In genomic region chr12:105875112-105875511, GRCm38 (mm10) we compare ENCODE assay signal across 10 mouse cellular contexts.
DNase-seq lines count a peak whose midpoint lies in the region; ATAC-seq and TF ChIP-seq lines count a peak whose summit lies in the region.
"Had no signal": no experiment of that assay in that cellular context is flagged by ENCODE, and none has a peak within 500 bp of the region (broad histone marks: within the 10 kb centered on the region; RNA-seq: fewer than 3 reads in every experiment).

No protein-coding gene starts in this region.

- WGBS in heart, embryonic 13.5 days = 11% methylated on average over 17 of the region's 17 CpGs
- 3% methylated on average over 17 of the region's 17 CpGs for WGBS in forebrain, embryonic 15.5 days
- WGBS in midbrain, embryonic 15.5 days = 2% methylated on average over 17 of the region's 17 CpGs

- H3K4me2 ChIP-seq in heart, embryonic 13.5 days = peak overlapping the region; percentile 56
- H3K4me2 ChIP-seq in forebrain, embryonic 15.5 days (replicated peaks) = peak overlapping the region; percentile 6; the same call in 1 of the 2 replicates
- H3K4me2 ChIP-seq in midbrain, embryonic 15.5 days = peak overlapping the region; percentile 35
- H3K4me2 ChIP-seq: intestine, embryonic 15.5 days had no signal

- peak overlapping the region; percentile 24; the same call in 1 of the 2 replicates for H3K4me3 ChIP-seq in heart, embryonic 13.5 days
- no peak overlapping the region for H3K4me3 ChIP-seq in forebrain, embryonic 15.5 days
- H3K4me3 ChIP-seq in midbrain, embryonic 15.5 days = no peak overlapping the region
- no peak overlapping the region for H3K4me3 ChIP-seq in left cerebral cortex, adult 2 months
- H3K4me3 ChIP-seq: intestine, embryonic 15.5 days had no signal

- H3K27me3 ChIP-seq in heart, embryonic 13.5 days (replicated peaks) = peaks cover 38% of the 10 kb centered on the region
- H3K27me3 ChIP-seq in forebrain, embryonic 15.5 days = no peaks in the 10 kb centered on the region
- H3K27me3 ChIP-seq in midbrain, embryonic 15.5 days (replicated peaks) = peaks cover 20% of the 10 kb centered on the region

- no peak overlapping the region for H3K27ac ChIP-seq in heart, embryonic 13.5 days (replicated peaks)
- peak overlapping the region; percentile 91 for H3K27ac ChIP-seq in forebrain, embryonic 15.5 days (replicated peaks)
- no peak overlapping the region for H3K27ac ChIP-seq in midbrain, embryonic 15.5 days
- no peak overlapping the region for H3K27ac ChIP-seq in left cerebral cortex, adult 2 months
- H3K27ac ChIP-seq: intestine, embryonic 15.5 days had no signal

- intact Hi-C loops in left cerebral cortex, adult 2 months (cut with DNase I) = no loop called here
- intact Hi-C loops in left cerebral cortex, postnatal 25 days (cut with DNase I) = no loop called here

- TF ChIP-seq CTCF in left cerebral cortex, adult 2 months (IDR thresholded peaks at IDR 0.05) = no peak

- ATAC-seq in heart, embryonic 13.5 days (ENCODE audit: extremely low read depth, insufficient number of reproducible peaks, low FRiP score, low TSS enrichment) = no peak
- peak; percentile 91 for ATAC-seq in forebrain, embryonic 15.5 days (replicated peaks)
- ATAC-seq in midbrain, embryonic 15.5 days (replicated peaks) = peak; percentile 90
- ATAC-seq: intestine, embryonic 15.5 days had no signal

- no peak for DNase-seq in heart, postnatal 4 days
- peak; percentile 19 to 25 for DNase-seq in cerebellum, adult 18-20 months
- no peak for DNase-seq in B cell, adult 2 months
- DNase-seq in left cerebral cortex, adult 2 months (ENCODE audit: extremely low spot score in 1 of 2, low spot score in 2 of 2) = no peak
- no peak for DNase-seq in left cerebral cortex, postnatal 25 days (ENCODE audit: low spot score in 2 of 2)
- DNase-seq: lung, postnatal 4 days had no signal

- H3K9ac ChIP-seq in heart, embryonic 13.5 days = no peak overlapping the region
- H3K9ac ChIP-seq in forebrain, embryonic 15.5 days (replicated peaks) = no peak overlapping the region
- H3K9ac ChIP-seq in midbrain, embryonic 15.5 days = no peak overlapping the region
- H3K9ac ChIP-seq: intestine, embryonic 15.5 days had no signal

- no peaks in the 10 kb centered on the region for H3K9me3 ChIP-seq in heart, embryonic 13.5 days
- H3K9me3 ChIP-seq in forebrain, embryonic 15.5 days = no peaks in the 10 kb centered on the region
- peaks cover 5% of the 10 kb centered on the region; the same call in 1 of the 2 replicates for H3K9me3 ChIP-seq in midbrain, embryonic 15.5 days
- H3K9me3 ChIP-seq: intestine, embryonic 15.5 days had no signal

- H3K36me3 ChIP-seq in heart, embryonic 13.5 days = no peaks in the 10 kb centered on the region
- H3K36me3 ChIP-seq in forebrain, embryonic 15.5 days = no peaks in the 10 kb centered on the region
- no peaks in the 10 kb centered on the region for H3K36me3 ChIP-seq in midbrain, embryonic 15.5 days (replicated peaks)
- H3K36me3 ChIP-seq: intestine, embryonic 15.5 days had no signal

- H3K4me1 ChIP-seq in heart, embryonic 13.5 days = peaks cover 3% of the 10 kb centered on the region; the same call in 1 of the 2 replicates
- H3K4me1 ChIP-seq in forebrain, embryonic 15.5 days = peaks cover 32% of the 10 kb centered on the region
- H3K4me1 ChIP-seq in midbrain, embryonic 15.5 days = peaks cover 16% of the 10 kb centered on the region
- H3K4me1 ChIP-seq: intestine, embryonic 15.5 days had no signal

Comparison
In these comparisons a context has a peak if more than half of its experiments do, and no peak if none do; other contexts are left out.
1. H3K4me2 ChIP-seq: peak in every context shown above with its lines; median percentile 56 in heart, embryonic 13.5 days; 35 in midbrain, embryonic 15.5 days; 6 in forebrain, embryonic 15.5 days.
2. DNase-seq: peak in cerebellum, adult 18-20 months (2 of 2); none in heart, postnatal 4 days (single experiment), B cell, adult 2 months (0 of 2), left cerebral cortex, adult 2 months (0 of 2) and left cerebral cortex, postnatal 25 days (0 of 2).